Mouse (Mus musculus) hindbrain, embryonic 14.5 days (tissue): ENCODE results near the gene Kcnj6. TPM values are rescaled to one million over a fixed set of nuclear protein-coding genes. Genes with fewer than 3 reads are reported as not detected.
A peak's percentile ranks its signal among the peaks of the same experiment; 100 is the strongest.

Source experiments
- ATAC-seq: fragments of 200-750 bp; cut with Nextera tagmentation; 2 replicates; pipeline ENCODE4 v1.8.0; 2017; ENCODE audit warnings: moderate number of reproducible peaks, mild to moderate bottlenecking, moderate TSS enrichment, moderate library complexity; ENCODE audit not compliant: low FRiP score
- DNase-seq: peaks from one replicate; pipeline ENCODE4 v3.0.0-alpha.2; 2015; ENCODE audit warnings: low spot score
- H3K27ac ChIP-seq: fragments of 300-500 bp; sonication (generic); 2 replicates; pipeline ENCODE4 v1.5.1; 2014; ENCODE audit warnings: mild to moderate bottlenecking, moderate library complexity
- H3K27me3 ChIP-seq: fragments of 300-500 bp; sonication (generic); 2 replicates; pipeline ENCODE4 v1.6.1; 2014; ENCODE audit warnings: mild to moderate bottlenecking, low read length, mixed read lengths; ENCODE audit not compliant: control insufficient read depth, insufficient read depth
- H3K36me3 ChIP-seq: fragments of 300-500 bp; sonication (generic); replicated peaks from 2 replicates; pipeline ENCODE4 v1.6.1; 2014; ENCODE audit not compliant: control insufficient read depth, insufficient read depth
- H3K4me1 ChIP-seq: fragments of 300-500 bp; sonication (generic); replicated peaks from 2 replicates; pipeline ENCODE4 v1.6.1; 2014; ENCODE audit warnings: antibody characterized with exemption, low read length, mixed read lengths; ENCODE audit not compliant: control insufficient read depth, insufficient read depth
- H3K4me2 ChIP-seq: fragments of 300-500 bp; sonication (generic); replicated peaks from 2 replicates; pipeline ENCODE4 v1.6.1; 2014; ENCODE audit warnings: mild to moderate bottlenecking, moderate library complexity
- H3K4me3 ChIP-seq: fragments of 300-500 bp; sonication (generic); replicated peaks from 2 replicates; pipeline ENCODE4 v1.5.1; 2014; ENCODE audit warnings: mild to moderate bottlenecking, low read length
- H3K9ac ChIP-seq: fragments of 300-500 bp; sonication (generic); 2 replicates; pipeline ENCODE4 v1.6.1; 2014
- H3K9me3 ChIP-seq: fragments of 300-500 bp; sonication (generic); 2 replicates; pipeline ENCODE4 v1.6.1; 2016; ENCODE audit warnings: low read length; ENCODE audit not compliant: control insufficient read depth
- WGBS: fragments of 180-500 bp; shearing (Covaris S2); extraction: QIAGEN DNeasy Blood & Tissue Kit; methylation state at CpG from one replicate; pipeline ENCODE4 v1.1.7; 2014; 5-methylcytosine and 5-hydroxymethylcytosine counted together
- polyA plus RNA-seq: library from polyadenylated mRNA; unstranded; fragments of >200 nt; fragmentation: Nextera tagmentation; extraction: Ambion mirVana; gene quantifications from 2 replicates; pipeline ENCODE4 v1.2.1, GENCODE M21; 2014

Kcnj6 gene
- polyA plus RNA-seq: 2.8 and 3.4 TPM in 2 replicates

DNA sequence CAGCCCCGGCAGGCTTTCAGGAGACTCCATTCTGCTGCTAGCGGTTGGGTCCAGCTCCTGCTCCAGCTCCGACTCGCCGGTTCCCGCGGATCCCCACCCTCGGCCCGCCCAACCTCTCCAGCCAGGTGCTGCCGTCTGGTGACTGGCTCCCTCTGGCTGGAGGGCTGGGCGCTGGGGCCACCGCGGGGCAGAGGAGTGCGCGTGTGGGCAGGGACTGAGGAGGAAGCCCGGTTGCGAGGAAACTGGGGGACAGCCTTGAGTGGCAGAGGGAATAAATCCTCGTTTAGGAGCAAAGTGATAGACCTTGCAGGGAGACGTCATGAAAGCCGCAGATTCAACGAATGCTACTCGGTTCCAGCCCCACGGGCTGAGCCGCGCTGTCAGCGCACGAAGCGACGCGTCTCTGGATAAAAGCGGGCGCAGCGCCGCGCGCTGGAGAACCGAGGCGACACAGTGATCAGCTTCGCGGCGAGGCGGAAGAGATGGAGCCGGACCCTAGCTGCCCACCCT is at the start of gene Kcnj6:
Kcnj6 (minus strand) TSS at position 362 of the 510 bp plus-strand sequence.
- Histone ChIP-seq H3K4me1 (peaks cover 21% of the 10 kb centered on the region), H3K27ac (peak within 1 kb of the TSS; percentile 81), H3K9ac (peak within 1 kb of the TSS; percentile 70), H3K4me2 (peak within 1 kb of the TSS; percentile 67), H3K9me3 (no peaks in the 10 kb centered on the region), H3K36me3 (no peaks in the 10 kb centered on the region), H3K4me3 (peak within 1 kb of the TSS; percentile 47), H3K27me3 (peaks cover 32% of the 10 kb centered on the region)
- WGBS: under 1% methylated on average over 43 of the region's 43 CpGs
- DNase-seq (peak; percentile 86), ATAC-seq (peak; percentile 88)

DNA sequence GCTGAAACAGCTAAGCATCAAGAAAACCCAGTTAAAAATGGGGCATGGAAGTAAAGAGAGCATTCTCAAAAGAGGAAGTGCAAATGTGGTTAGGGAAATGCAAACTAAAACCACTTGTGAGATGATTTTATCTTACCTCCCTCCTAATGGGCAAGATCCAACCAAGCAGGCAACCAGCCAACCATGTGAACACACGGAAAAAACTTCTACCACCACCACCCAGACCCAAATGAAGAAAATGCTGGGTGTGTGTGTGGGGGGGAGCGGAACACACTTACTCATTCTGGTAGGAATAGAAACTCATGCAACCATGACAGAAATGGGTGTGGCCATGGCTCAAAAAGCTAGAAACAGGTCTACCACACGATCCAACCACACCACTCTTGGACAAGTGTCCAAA is 12.4 kb upstream of the Kcnj6 start:
- H3K27me3 ChIP-seq: no peaks in the 10 kb centered on the region
- 88% methylated on average over 3 of the region's 3 CpGs for whole genome bisulfite sequencing
- ATAC-seq (no peak), DNase-seq (no peak)
- no peaks in the 10 kb centered on the region for H3K4me1 ChIP-seq
- H3K9me3 ChIP-seq: no peaks in the 10 kb centered on the region
- no peak overlapping the region for H3K9ac ChIP-seq
- no peak overlapping the region for H3K4me3 ChIP-seq
- no peaks in the 10 kb centered on the region for H3K36me3 ChIP-seq
- H3K27ac ChIP-seq: no peak overlapping the region
- no peak overlapping the region for H3K4me2 ChIP-seq

DNA sequence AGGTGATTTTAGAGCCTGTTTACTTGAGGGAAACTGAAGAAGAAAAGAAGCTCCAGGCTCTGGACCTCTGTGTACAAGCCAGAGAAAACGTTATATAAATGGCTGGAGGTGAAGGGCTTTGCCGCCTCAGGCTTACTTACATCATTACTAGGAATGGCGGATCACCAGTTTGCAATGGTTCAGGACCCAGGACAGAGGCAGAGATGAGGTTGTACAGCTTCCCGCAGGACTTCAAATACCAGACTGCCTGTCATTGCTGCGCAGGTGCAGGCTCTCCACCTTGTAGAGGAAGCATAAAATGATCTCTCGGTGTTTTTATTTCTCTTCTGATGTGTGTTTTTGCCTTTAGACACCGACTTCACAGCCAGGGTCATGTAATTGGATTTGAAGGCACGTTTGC is 7.1 kb upstream of the Kcnj6 start:
- ATAC-seq: no peak
- Histone ChIP-seq H3K4me2 (no peak overlapping the region), H3K36me3 (no peaks in the 10 kb centered on the region), H3K27me3 (no peaks in the 10 kb centered on the region), H3K9me3 (no peaks in the 10 kb centered on the region), H3K9ac (no peak overlapping the region), H3K4me1 (peaks cover 5% of the 10 kb centered on the region; the same call in 1 of the 2 replicates), H3K27ac (no peak overlapping the region), H3K4me3 (no peak overlapping the region)
- DNase-seq: no peak
- 34% methylated on average over 8 of the region's 8 CpGs for WGBS

DNA sequence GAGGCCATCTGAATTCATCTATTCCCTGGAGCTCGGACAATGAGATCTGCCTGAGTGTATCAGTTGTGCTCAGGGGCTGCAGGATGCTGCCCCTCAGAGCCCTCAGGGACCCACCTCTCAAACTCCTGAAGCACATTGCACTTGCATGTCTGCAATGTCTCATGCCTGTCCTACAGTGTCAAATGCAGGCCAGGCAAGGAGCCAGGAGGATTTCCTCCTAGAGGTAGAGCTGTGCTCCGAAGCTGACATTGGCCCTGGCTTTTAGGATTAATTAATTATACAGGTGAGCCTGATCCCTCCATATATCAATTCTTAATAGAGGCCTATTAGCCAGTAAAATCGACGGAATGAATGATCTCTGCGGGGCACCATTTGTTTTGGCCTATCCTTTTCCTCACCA is 2.0 kb upstream of the Kcnj6 start:
- 66% methylated on average over 5 of the region's 5 CpGs for WGBS
- H3K4me1 ChIP-seq: peaks cover 21% of the 10 kb centered on the region
- H3K27ac ChIP-seq: no peak overlapping the region
- peaks cover 28% of the 10 kb centered on the region for H3K27me3 ChIP-seq
- no peak overlapping the region for H3K4me3 ChIP-seq
- DNase-seq: no peak
- H3K9ac ChIP-seq: no peak overlapping the region
- H3K4me2 ChIP-seq: no peak overlapping the region
- H3K36me3 ChIP-seq: no peaks in the 10 kb centered on the region
- H3K9me3 ChIP-seq: no peaks in the 10 kb centered on the region
- ATAC-seq: no peak

DNA sequence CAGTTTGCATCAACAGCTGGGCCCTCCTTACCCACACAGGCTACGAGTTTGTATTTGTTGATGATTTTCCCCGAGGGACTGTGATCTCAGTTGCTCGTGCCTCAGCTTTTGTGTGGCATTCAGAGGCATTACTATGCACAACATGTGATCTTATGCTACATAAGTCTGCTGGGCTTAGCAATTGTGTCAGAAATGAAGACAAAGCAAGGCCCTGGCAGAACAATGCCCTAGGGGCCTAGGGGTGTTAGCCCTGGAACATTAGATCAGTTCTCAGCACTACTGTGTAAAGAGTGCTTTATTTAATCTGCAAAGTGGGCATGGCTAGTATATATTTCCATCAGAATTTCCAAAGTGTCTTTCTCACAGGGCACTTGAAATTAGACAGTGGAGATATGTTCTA is 1.5 kb upstream of the Kcnj6 start:
- no peaks in the 10 kb centered on the region for H3K36me3 ChIP-seq
- H3K4me3 ChIP-seq: no peak overlapping the region
- no peak overlapping the region for H3K4me2 ChIP-seq
- no peak overlapping the region for H3K27ac ChIP-seq
- H3K9me3 ChIP-seq: no peaks in the 10 kb centered on the region
- ATAC-seq: no peak
- H3K27me3 ChIP-seq: peaks cover 32% of the 10 kb centered on the region
- WGBS: 16% methylated on average over 3 of the region's 3 CpGs
- H3K4me1 ChIP-seq: peaks cover 21% of the 10 kb centered on the region
- no peak overlapping the region for H3K9ac ChIP-seq
- no peak for DNase-seq

DNA sequence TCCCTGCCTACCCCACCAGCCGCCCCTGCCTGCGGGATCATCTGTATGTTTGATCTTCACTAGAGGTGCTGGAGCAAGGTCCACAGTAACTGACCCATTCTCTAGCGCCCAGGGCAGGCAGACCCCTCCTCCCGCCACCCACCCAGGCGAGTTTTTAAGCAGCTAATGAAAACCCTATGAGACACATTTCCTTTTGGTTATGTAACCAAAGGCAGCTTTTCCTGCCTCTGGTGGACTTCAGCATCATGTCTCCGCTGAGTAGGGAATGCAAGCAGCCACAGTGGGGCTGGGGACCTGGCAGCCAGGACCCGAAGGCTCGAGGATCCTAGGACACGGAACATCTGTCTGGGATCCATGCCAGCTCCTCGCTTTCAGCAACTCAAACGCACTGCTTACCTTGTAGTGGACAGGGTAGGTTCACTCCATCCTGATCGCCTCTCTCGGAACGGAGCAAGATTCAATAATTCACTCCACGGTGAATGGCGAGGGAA is 665 bp downstream of the Kcnj6 start:
- WGBS: 8% methylated on average over 16 of the region's 16 CpGs
- Histone ChIP-seq H3K9me3 (no peaks in the 10 kb centered on the region), H3K27me3 (peaks cover 32% of the 10 kb centered on the region), H3K27ac (peak overlapping the region; percentile 81), H3K9ac (peak overlapping the region; percentile 70), H3K4me3 (peak overlapping the region; percentile 47), H3K36me3 (no peaks in the 10 kb centered on the region), H3K4me1 (peaks cover 21% of the 10 kb centered on the region), H3K4me2 (peak overlapping the region; percentile 67)
- ATAC-seq (peak; percentile 54), DNase-seq (peak; percentile 29)

DNA sequence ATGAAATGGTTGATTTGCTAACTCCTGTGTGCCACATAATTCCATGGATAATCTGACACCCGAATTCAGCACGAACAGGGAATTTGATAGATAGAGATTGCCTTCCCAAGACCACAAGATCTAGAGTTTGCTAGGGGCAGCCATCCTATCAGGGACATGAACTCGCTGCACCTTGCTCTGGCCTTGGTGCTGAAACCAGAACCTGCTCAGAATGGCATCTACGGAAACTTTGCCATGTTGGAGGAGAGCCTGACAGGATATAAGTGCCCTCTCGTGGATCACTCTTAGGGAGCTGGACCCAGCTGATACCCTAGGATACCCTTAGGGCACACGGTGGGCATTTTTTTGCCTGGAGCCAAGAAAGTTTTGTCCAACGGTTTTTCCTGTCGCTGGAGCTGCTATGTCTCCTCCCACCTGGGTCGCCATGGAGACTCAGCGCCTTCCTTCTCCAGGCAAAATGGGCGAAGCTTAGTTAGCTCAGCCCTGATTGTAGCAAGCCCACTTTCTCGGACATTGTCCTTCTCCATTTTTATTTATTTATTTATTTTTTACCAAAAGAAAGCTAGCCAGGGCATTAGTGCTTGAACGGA is 1.9 kb downstream of the Kcnj6 start:
- 12% methylated on average over 13 of the region's 13 CpGs for WGBS
- Histone ChIP-seq H3K4me1 (peaks cover 21% of the 10 kb centered on the region), H3K4me2 (peak overlapping the region; percentile 67), H3K9me3 (no peaks in the 10 kb centered on the region), H3K27ac (no peak overlapping the region), H3K9ac (peak overlapping the region; percentile 70), H3K27me3 (peaks cover 32% of the 10 kb centered on the region), H3K4me3 (peak overlapping the region; percentile 47), H3K36me3 (no peaks in the 10 kb centered on the region)
- no peak for ATAC-seq
- DNase-seq: peak; percentile 60

DNA sequence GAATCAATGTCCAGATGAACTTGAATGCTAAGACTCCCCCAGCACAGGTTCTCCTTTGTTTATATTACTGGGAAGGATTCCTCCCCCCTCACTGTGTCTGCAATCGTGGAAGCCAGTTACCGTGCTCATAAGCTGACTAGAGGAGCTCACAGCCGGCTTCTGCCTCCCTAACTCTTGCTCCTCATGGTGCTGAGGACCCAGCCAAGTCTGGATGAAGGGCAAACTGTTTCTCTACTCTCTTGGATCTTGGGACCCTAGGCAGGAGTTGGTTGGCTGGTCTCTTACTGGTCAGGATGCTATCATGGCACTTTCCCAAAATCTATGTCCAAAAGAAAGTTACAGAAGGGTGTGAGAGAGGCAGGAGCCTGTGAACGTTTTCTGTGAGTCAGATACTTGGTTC is 2.6 kb downstream of the Kcnj6 start:
- Histone ChIP-seq H3K27ac (no peak overlapping the region), H3K4me3 (0 out of 2 replicates have a peak overlapping the region, but pooled peaks have one; percentile 6), H3K4me2 (peak overlapping the region; percentile 67), H3K36me3 (no peaks in the 10 kb centered on the region), H3K27me3 (peaks cover 32% of the 10 kb centered on the region), H3K4me1 (peaks cover 19% of the 10 kb centered on the region), H3K9me3 (no peaks in the 10 kb centered on the region), H3K9ac (no peak overlapping the region)
- no peak for ATAC-seq
- 71% methylated on average over 4 of the region's 4 CpGs for WGBS
- DNase-seq: no peak

DNA sequence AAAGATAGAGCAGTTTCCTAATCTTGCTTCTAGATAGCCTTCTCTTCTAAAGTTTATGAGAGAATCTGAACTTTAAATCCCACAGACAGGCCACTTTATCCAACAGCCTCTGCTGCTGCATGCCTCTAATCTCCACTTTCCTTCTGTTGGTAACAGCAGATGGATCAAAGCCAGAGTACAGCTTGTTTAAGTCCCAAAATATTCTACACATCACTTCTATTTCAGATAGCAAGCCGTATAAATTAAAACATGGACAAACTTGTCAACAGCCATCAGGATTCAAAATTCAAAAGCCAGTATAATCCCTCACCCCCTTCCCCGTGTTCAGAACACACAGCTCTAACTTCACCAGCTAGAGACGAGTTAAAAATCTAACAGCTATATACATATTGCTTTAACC is 3.4 kb downstream of the Kcnj6 start:
- H3K4me1 ChIP-seq: peaks cover 12% of the 10 kb centered on the region
- DNase-seq (no peak), ATAC-seq (no peak)
- 0 out of 2 replicates have a peak overlapping the region, but pooled peaks have one; percentile 6 for H3K4me3 ChIP-seq
- WGBS: 89% methylated on average over 3 of the region's 3 CpGs
- no peak overlapping the region for H3K9ac ChIP-seq
- no peaks in the 10 kb centered on the region for H3K36me3 ChIP-seq
- no peak overlapping the region for H3K27ac ChIP-seq
- H3K27me3 ChIP-seq: peaks cover 29% of the 10 kb centered on the region
- no peaks in the 10 kb centered on the region for H3K9me3 ChIP-seq
- peak overlapping the region; percentile 67 for H3K4me2 ChIP-seq
